Mouse (Mus musculus) kidney, embryonic 16.5 days (tissue): ENCODE measurements around the gene Cstad. TPM values are rescaled to one million over a fixed set of nuclear protein-coding genes. Genes with fewer than 3 reads are reported as not detected.

Source experiments
- ATAC-seq: fragments of 200-750 bp; cut with Nextera tagmentation; 2 replicates; pipeline ENCODE4 v1.8.0; 2017; ENCODE audit warnings: moderate TSS enrichment; ENCODE audit not compliant: low FRiP score, low TSS enrichment
- H3K27ac ChIP-seq: fragments of 300-500 bp; sonication (generic); 2 replicates; pipeline ENCODE4 v1.5.1; 2014; ENCODE audit warnings: low read length
- H3K27me3 ChIP-seq: fragments of 300-500 bp; sonication (generic); 2 replicates; pipeline ENCODE4 v1.6.1; 2014; ENCODE audit warnings: low read length, control low read depth, mixed read lengths; ENCODE audit not compliant: insufficient read depth
- H3K36me3 ChIP-seq: fragments of 300-500 bp; sonication (generic); 2 replicates; pipeline ENCODE4 v1.6.1; 2014; ENCODE audit warnings: low read length, control low read depth, mixed read lengths; ENCODE audit not compliant: insufficient read depth
- H3K4me1 ChIP-seq: fragments of 300-500 bp; sonication (generic); 2 replicates; pipeline ENCODE4 v1.6.1; 2014; ENCODE audit warnings: low read length, control low read depth, mixed read lengths; ENCODE audit not compliant: insufficient read depth
- H3K4me2 ChIP-seq: fragments of 300-500 bp; sonication (generic); replicated peaks from 2 replicates; pipeline ENCODE4 v1.6.1; 2014; ENCODE audit warnings: low read depth, low read length
- H3K4me3 ChIP-seq: fragments of 300-500 bp; sonication (generic); 2 replicates; pipeline ENCODE4 v1.5.1; 2014; ENCODE audit warnings: mild to moderate bottlenecking, low read length
- H3K9ac ChIP-seq: fragments of 300-500 bp; sonication (generic); replicated peaks from 2 replicates; pipeline ENCODE4 v1.6.1; 2014; ENCODE audit warnings: low read length
- H3K9me3 ChIP-seq: fragments of 300-500 bp; sonication (generic); 2 replicates; pipeline ENCODE4 v1.6.1; 2016; ENCODE audit warnings: low read length, control low read depth
- WGBS: fragments of 180-500 bp; shearing (Covaris S2); extraction: QIAGEN DNeasy Blood & Tissue Kit; methylation state at CpG from one replicate; pipeline ENCODE4 v1.1.7; 2014; 5-methylcytosine and 5-hydroxymethylcytosine counted together
- polyA plus RNA-seq: library from polyadenylated mRNA; unstranded; fragments of >200 nt; fragmentation: Nextera tagmentation; extraction: Ambion mirVana; gene quantifications from 2 replicates; pipeline ENCODE4 v1.2.1, GENCODE M21; 2015

Gene Cstad
- polyA plus RNA-seq, 1 experiment from 2014 or later, result 1.5 TPM

- WGBS, result 2% methylated on average over 32 of the region's 32 CpGs
- peaks cover 71% of the 10 kb centered on the region for H3K4me1 ChIP-seq
- H3K9ac ChIP-seq, result peak overlapping the region; percentile 63
- H3K36me3 ChIP-seq, result no peaks in the 10 kb centered on the region
- peak; percentile 69 for ATAC-seq
- H3K9me3 ChIP-seq, result no peaks in the 10 kb centered on the region
- H3K27ac ChIP-seq, result peak overlapping the region; percentile 96
- peak overlapping the region; percentile 51 for H3K4me2 ChIP-seq
- no peaks in the 10 kb centered on the region for H3K27me3 ChIP-seq
- peak overlapping the region; percentile 26 for H3K4me3 ChIP-seq
These were observed 10.3 kb downstream of the Cstad start for GRCm38 (mm10) chr2:30604880-30605761.

GRCm38 (mm10) chr2:30605762-30606051 lies 10.9 kb downstream of the Cstad start:
- ATAC-seq, result no peak
- Histone ChIP-seq H3K9me3 (no peaks in the 10 kb centered on the region), H3K9ac (peak overlapping the region; percentile 63), H3K4me3 (no peak overlapping the region), H3K4me1 (peaks cover 65% of the 10 kb centered on the region), H3K27ac (peak overlapping the region; percentile 96), H3K27me3 (no peaks in the 10 kb centered on the region), H3K36me3 (no peaks in the 10 kb centered on the region), H3K4me2 (peak overlapping the region; percentile 51; the same call in 1 of the 2 replicates)
- WGBS, result 11% methylated on average over 4 of the region's 6 CpGs

- WGBS, result 11% methylated on average over 23 of the region's 23 CpGs
- H3K4me2 ChIP-seq, result peak overlapping the region; percentile 30
- H3K4me3 ChIP-seq, result peak overlapping the region; percentile 16
- peaks cover 55% of the 10 kb centered on the region for H3K4me1 ChIP-seq
- no peaks in the 10 kb centered on the region for H3K36me3 ChIP-seq
- ATAC-seq, result no peak
- peak overlapping the region; percentile 96 for H3K27ac ChIP-seq
- H3K27me3 ChIP-seq, result no peaks in the 10 kb centered on the region
- no peaks in the 10 kb centered on the region for H3K9me3 ChIP-seq
- peak overlapping the region; percentile 56 for H3K9ac ChIP-seq
These were observed 11.8 kb downstream of the Cstad start for GRCm38 (mm10) chr2:30606621-30607052.

GRCm38 (mm10) chr2:30607941-30608340 lies 13.1 kb downstream of the Cstad start:
- H3K4me1 ChIP-seq, result peaks cover 49% of the 10 kb centered on the region
- H3K36me3 ChIP-seq, result no peaks in the 10 kb centered on the region
- 72% methylated on average over 8 of the region's 8 CpGs for WGBS
- no peak overlapping the region for H3K4me2 ChIP-seq
- 0 out of 2 replicates have a peak overlapping the region, but pooled peaks have one; percentile 4 for H3K9ac ChIP-seq
- no peaks in the 10 kb centered on the region for H3K27me3 ChIP-seq
- H3K27ac ChIP-seq, result 0 out of 2 replicates have a peak overlapping the region, but pooled peaks have one; percentile 4
- ATAC-seq, result no peak
- no peaks in the 10 kb centered on the region for H3K9me3 ChIP-seq
- H3K4me3 ChIP-seq, result no peak overlapping the region

GRCm38 (mm10) chr2:30608690-30609201 lies 13.9 kb downstream of the Cstad start:
- Histone ChIP-seq H3K4me3 (no peak overlapping the region), H3K4me1 (peaks cover 48% of the 10 kb centered on the region), H3K27ac (no peak overlapping the region), H3K36me3 (no peaks in the 10 kb centered on the region), H3K27me3 (no peaks in the 10 kb centered on the region), H3K9me3 (no peaks in the 10 kb centered on the region), H3K4me2 (no peak overlapping the region), H3K9ac (no peak overlapping the region)
- 86% methylated on average over 10 of the region's 10 CpGs for WGBS
- ATAC-seq, result no peak

- H3K27ac ChIP-seq, result peak overlapping the region; percentile 78
- 1% methylated on average over 18 of the region's 18 CpGs for WGBS
- H3K9ac ChIP-seq, result peak overlapping the region; percentile 57
- H3K36me3 ChIP-seq, result no peaks in the 10 kb centered on the region
- no peaks in the 10 kb centered on the region for H3K27me3 ChIP-seq
- H3K4me3 ChIP-seq, result peak overlapping the region; percentile 27
- H3K4me2 ChIP-seq, result peak overlapping the region; percentile 46
- ATAC-seq, result peak; percentile 68
- H3K4me1 ChIP-seq, result peaks cover 27% of the 10 kb centered on the region
- H3K9me3 ChIP-seq, result no peaks in the 10 kb centered on the region
These were observed 18.7 kb downstream of the Cstad start for GRCm38 (mm10) chr2:30613574-30613973.

GRCm38 (mm10) chr2:30614151-30614923 lies 19.5 kb downstream of the Cstad start:
- peaks cover 34% of the 10 kb centered on the region for H3K4me1 ChIP-seq
- H3K4me3 ChIP-seq, result peak overlapping the region; percentile 27
- peak overlapping the region; percentile 78 for H3K27ac ChIP-seq
- peak overlapping the region; percentile 57 for H3K9ac ChIP-seq
- no peaks in the 10 kb centered on the region for H3K36me3 ChIP-seq
- no peaks in the 10 kb centered on the region for H3K27me3 ChIP-seq
- H3K4me2 ChIP-seq, result peak overlapping the region; percentile 46
- H3K9me3 ChIP-seq, result 0 out of 2 replicates have a peak, but pooled peaks cover under 1% of the 10 kb centered on the region
- WGBS, result 30% methylated on average over 9 of the region's 9 CpGs
- no peak for ATAC-seq

GRCm38 (mm10) chr2:30615869-30616268 lies 21.0 kb downstream of the Cstad start:
- Histone ChIP-seq H3K9me3 (0 out of 2 replicates have a peak, but pooled peaks cover 3% of the 10 kb centered on the region), H3K4me2 (no peak overlapping the region), H3K27me3 (no peaks in the 10 kb centered on the region), H3K36me3 (no peaks in the 10 kb centered on the region), H3K9ac (no peak overlapping the region), H3K4me1 (peaks cover 34% of the 10 kb centered on the region), H3K4me3 (no peak overlapping the region), H3K27ac (no peak overlapping the region)
- 90% methylated on average over 2 of the region's 2 CpGs for WGBS
- no peak for ATAC-seq

- H3K9ac ChIP-seq, result no peak overlapping the region
- H3K4me3 ChIP-seq, result no peak overlapping the region
- H3K36me3 ChIP-seq, result no peaks in the 10 kb centered on the region
- peaks cover 34% of the 10 kb centered on the region for H3K4me1 ChIP-seq
- H3K27me3 ChIP-seq, result no peaks in the 10 kb centered on the region
- 0 out of 2 replicates have a peak, but pooled peaks cover 3% of the 10 kb centered on the region for H3K9me3 ChIP-seq
- ATAC-seq, result no peak
- 63% methylated on average over 6 of the region's 6 CpGs for WGBS
- H3K4me2 ChIP-seq, result no peak overlapping the region
- no peak overlapping the region for H3K27ac ChIP-seq
These were observed 21.6 kb downstream of the Cstad start for GRCm38 (mm10) chr2:30616464-30616863.
